Mouse (Mus musculus): ENCODE results near the gene Sh3bgrl. TPM values are rescaled to one million over a fixed set of nuclear protein-coding genes. Genes with fewer than 3 reads are reported as not detected.
"Not testable (repeated sequence)": the region's sequence is repeated elsewhere in the genome, so short reads cannot be mapped to it uniquely, and the experiment has no call there.

Gene Sh3bgrl
- polyA plus RNA-seq (2015; fragmentation: Nextera tagmentation; extraction: Ambion mirVana), result 80.1 and 87.5 TPM in 2 replicates

DNA sequence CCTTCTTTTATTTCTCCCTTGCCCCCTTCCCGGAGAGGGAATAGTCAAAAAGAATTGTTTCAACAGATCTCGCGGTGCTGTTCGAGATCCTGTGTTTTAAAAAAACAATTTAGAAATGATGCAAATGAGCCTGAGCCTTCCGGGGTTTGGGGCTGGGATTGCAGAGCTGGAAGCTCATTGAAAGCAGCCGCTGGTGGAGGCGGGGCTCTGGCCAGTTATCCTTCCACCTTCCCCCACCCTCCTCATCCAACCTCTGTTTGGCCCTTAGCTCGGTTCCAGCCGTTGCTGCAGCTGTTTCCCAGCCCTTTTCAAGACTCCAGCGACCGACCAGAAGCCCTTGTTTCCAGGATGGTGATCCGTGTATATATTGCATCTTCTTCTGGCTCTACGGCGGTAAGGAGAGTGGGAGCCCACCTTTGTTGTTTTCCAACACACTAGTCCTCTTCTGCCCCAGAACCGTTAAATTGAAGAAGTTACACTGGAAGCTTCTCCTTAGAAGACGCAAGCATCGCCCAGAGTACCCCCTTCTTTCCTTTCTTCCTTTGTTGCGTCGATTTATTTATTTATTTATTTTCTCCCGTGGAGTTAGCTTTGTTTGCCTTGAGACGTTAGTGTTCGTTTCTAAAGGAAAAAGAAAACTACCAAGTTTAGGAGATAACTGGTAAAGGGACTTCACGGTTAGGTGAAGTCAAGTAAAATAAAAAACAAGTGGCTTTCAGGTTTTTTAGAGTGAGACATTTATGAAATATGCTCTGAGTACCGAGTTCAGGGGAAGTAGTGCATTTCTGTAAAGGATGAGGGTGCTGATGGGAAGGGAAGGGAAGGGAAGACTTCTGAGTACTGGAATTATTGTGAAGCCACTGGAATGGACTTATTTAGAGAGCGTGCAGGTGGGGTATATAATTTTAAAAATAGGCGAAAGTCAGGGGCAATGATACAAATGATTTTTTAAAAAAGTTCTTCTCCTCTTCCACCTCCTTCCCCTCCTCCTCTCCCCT is at the start of gene Sh3bgrl:
TSS of gene Sh3bgrl (plus strand) at position 121 of the 998 bp plus-strand sequence.
- H3K27me3 ChIP-seq (replicated peaks), result no peaks in the 10 kb centered on the region
- no peaks in the 10 kb centered on the region for H3K36me3 ChIP-seq
- ATAC-seq (ENCODE audit: extremely low read depth, insufficient number of reproducible peaks, low FRiP score, low TSS enrichment), result peak; percentile 58; the same call in 1 of the 2 replicates
- H3K9me3 ChIP-seq, result no peaks in the 10 kb centered on the region
- WGBS, result 12% methylated on average over 26 of the region's 26 CpGs
- H3K4me2 ChIP-seq, result peak within 1 kb of the TSS; percentile 66
- H3K9ac ChIP-seq, result peak within 1 kb of the TSS; percentile 80
- H3K27ac ChIP-seq (replicated peaks), result peak within 1 kb of the TSS; percentile 90
- H3K4me3 ChIP-seq, result peak within 1 kb of the TSS; percentile 64
- no peaks in the 10 kb centered on the region for H3K4me1 ChIP-seq

DNA sequence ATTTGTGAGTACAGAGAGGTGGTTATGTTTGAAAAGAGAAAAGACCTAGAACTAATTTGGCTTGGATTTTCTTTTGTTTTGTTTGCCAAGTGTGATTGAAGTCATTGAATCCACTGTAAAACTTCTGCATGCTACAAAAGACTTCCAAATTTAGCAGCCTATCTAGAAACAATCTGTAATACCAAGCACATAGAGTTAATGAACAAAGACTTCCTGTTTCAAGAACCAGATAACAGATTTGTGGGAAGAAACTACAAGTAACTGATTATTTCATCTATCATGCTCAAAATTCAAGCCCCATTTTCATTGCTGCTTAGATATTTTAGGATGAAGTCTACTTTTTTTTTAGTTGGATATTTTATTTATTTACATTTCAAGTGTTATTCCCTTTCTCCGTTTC is 47.4 kb upstream of the Sh3bgrl start:
- Histone ChIP-seq H3K4me1 (no peaks in the 10 kb centered on the region), H3K27me3 (replicated peaks) (no peaks in the 10 kb centered on the region), H3K36me3 (no peaks in the 10 kb centered on the region), H3K9ac (no peak overlapping the region), H3K4me2 (no peak overlapping the region), H3K27ac (replicated peaks) (no peak overlapping the region), H3K4me3 (no peak overlapping the region), H3K9me3 (no peaks in the 10 kb centered on the region)
- WGBS, result 57% methylated on average over 1 of the region's 1 CpGs
- ATAC-seq (ENCODE audit: extremely low read depth, insufficient number of reproducible peaks, low FRiP score, low TSS enrichment), result no peak

DNA sequence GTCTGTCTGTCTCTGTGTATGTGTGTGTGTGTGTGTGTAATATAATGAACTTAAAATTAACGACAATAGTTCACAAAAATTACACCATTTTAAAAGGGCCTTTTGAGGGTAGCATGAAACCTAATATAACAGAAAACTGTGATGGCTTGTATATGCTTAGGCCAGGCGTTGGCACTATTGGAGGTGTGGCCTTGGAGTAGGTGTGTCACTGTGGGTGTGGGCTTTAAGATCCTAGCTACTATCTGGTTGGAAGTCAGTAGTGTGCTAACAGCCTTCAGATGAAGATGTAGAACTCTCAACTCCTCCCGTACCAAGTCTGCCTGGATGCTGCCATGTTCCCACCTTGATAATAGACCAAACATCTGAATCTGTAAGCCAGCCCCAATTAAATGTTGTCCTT is 23.4 kb upstream of the Sh3bgrl start:
- Histone ChIP-seq H3K27ac (replicated peaks) (no peak overlapping the region), H3K9ac (no peak overlapping the region), H3K4me3 (no peak overlapping the region), H3K4me1 (no peaks in the 10 kb centered on the region), H3K36me3 (no peaks in the 10 kb centered on the region), H3K4me2 (no peak overlapping the region), H3K9me3 (no peaks in the 10 kb centered on the region), H3K27me3 (replicated peaks) (no peaks in the 10 kb centered on the region)
- no peak for ATAC-seq (ENCODE audit: extremely low read depth, insufficient number of reproducible peaks, low FRiP score, low TSS enrichment)
- WGBS, result 69% methylated on average over 3 of the region's 3 CpGs

DNA sequence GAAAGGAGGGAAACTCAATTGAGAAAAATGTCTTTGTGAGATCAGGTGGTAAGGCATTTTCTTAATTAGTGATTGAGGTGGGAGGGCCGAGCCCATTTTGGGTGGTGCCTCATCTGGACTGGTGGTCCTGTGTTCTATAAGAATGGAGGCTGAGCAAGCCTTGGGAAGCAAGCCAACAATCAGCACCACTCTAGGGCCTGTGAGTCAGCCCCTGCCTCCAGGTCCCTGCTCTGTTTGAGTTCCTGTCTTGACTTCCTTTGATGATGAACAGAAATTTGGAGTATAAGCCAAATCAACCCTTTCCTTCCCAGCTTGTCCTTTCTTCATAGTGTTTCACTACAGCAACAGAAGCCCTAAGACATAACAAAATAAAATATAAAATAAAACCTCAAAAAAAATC is 19.4 kb upstream of the Sh3bgrl start:
- no peaks in the 10 kb centered on the region for H3K4me1 ChIP-seq
- no peak overlapping the region for H3K9ac ChIP-seq
- no peak overlapping the region for H3K27ac ChIP-seq (replicated peaks)
- no peak overlapping the region for H3K4me3 ChIP-seq
- ATAC-seq (ENCODE audit: extremely low read depth, insufficient number of reproducible peaks, low FRiP score, low TSS enrichment), result no peak
- no peaks in the 10 kb centered on the region for H3K27me3 ChIP-seq (replicated peaks)
- no peaks in the 10 kb centered on the region for H3K36me3 ChIP-seq
- H3K4me2 ChIP-seq, result no peak overlapping the region
- 54% methylated on average over 1 of the region's 1 CpGs for WGBS
- H3K9me3 ChIP-seq, result no peaks in the 10 kb centered on the region

DNA sequence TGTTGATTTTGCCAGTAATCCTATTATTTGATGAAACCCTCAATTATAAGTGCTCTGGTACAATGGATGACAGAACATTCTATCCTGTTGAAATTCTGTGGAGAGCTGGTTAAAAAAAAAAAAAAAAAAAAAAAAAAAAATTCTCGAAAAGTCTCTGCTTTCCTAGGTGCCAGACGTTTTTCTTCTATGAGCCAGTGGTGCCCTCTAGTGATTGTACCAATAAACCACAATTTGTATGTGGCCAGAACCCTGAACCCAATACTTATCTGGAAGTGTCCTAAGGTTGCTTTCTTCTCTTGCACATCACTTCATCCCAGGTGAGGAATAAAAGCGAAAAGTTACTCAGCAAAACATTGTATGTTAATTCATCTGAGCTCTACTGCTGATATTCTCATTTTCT is 18.8 kb upstream of the Sh3bgrl start:
- Histone ChIP-seq H3K4me2 (no peak overlapping the region), H3K36me3 (no peaks in the 10 kb centered on the region), H3K9ac (no peak overlapping the region), H3K27ac (replicated peaks) (no peak overlapping the region), H3K27me3 (replicated peaks) (no peaks in the 10 kb centered on the region), H3K4me3 (no peak overlapping the region), H3K4me1 (no peaks in the 10 kb centered on the region), H3K9me3 (no peaks in the 10 kb centered on the region)
- ATAC-seq (ENCODE audit: extremely low read depth, insufficient number of reproducible peaks, low FRiP score, low TSS enrichment), result no peak
- WGBS, result 5% methylated on average over 3 of the region's 3 CpGs

DNA sequence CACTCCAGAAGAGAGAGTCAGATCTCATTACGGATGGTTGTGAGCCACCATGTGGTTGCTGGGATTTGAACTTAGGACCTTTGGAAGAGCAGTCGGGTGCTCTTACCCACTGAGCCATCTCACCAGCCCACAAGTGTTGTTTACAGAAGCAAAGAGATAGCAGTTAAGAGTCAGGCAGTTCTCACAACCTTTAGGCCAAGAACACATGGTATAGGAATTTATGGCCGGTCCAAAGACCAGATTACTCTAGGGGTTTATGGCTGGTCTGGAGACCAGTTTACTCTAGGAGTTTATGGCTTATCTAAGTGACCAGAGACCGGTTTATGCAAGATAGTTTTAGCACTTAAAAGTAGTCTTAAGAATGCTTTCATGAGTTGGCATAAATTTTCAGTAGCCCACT is 15.8 kb upstream of the Sh3bgrl start:
- not testable (repeated sequence) for H3K4me1 ChIP-seq; H3K4me3 ChIP-seq; H3K4me2 ChIP-seq; H3K27ac ChIP-seq (replicated peaks); H3K9me3 ChIP-seq; H3K36me3 ChIP-seq; H3K27me3 ChIP-seq (replicated peaks); H3K9ac ChIP-seq; ATAC-seq (ENCODE audit: extremely low read depth, insufficient number of reproducible peaks, low FRiP score, low TSS enrichment)
- WGBS, result 64% methylated on average over 2 of the region's 4 CpGs

DNA sequence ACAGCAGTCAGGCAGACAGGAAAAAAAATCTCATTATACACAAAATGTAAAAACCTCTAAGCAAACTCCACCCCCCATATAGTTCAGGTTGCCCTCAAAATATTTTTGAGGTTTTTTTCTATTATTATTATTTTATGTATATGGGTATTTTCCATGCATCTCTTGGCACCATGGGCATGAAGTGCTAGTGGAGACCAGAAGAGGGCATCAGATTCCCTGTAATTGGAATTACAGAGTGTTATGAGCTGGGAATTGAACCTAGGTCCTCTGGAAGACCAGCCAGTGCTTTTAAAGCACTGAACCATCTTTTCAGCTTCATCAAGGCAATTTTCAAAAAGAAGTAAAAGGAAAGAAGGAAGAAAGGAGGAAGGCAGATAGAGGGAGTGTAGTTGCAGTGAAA is 8.1 kb upstream of the Sh3bgrl start:
- Histone ChIP-seq H3K27me3 (replicated peaks) (no peaks in the 10 kb centered on the region), H3K36me3 (no peaks in the 10 kb centered on the region), H3K9me3 (no peaks in the 10 kb centered on the region), H3K4me3 (no peak overlapping the region), H3K27ac (replicated peaks) (no peak overlapping the region), H3K4me2 (no peak overlapping the region), H3K4me1 (no peaks in the 10 kb centered on the region), H3K9ac (no peak overlapping the region)
- ATAC-seq (ENCODE audit: extremely low read depth, insufficient number of reproducible peaks, low FRiP score, low TSS enrichment), result no peak

DNA sequence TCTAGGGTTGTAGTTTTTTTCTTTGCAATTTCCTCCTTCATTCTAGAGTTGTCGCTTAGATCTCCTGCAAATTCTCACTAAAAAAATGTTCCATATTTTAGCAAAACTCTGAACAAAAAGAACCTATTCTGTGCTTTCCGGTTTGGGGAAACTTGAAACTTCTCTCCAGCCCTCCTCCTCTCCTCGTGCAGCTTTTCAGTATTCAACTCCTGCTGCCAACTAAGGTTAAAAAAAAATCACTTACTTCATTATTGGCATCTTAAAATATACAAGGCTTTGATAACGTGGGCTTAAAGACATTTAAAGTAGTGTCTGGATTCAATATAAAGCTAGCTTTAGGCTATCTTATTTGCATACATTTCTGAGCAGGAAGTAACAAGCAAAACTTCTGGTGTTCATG is 365 bp upstream of the Sh3bgrl start:
- Histone ChIP-seq H3K9me3 (no peaks in the 10 kb centered on the region), H3K27ac (replicated peaks) (peak overlapping the region; percentile 90), H3K4me2 (peak overlapping the region; percentile 66), H3K9ac (peak overlapping the region; percentile 59), H3K36me3 (no peaks in the 10 kb centered on the region), H3K4me1 (no peaks in the 10 kb centered on the region), H3K4me3 (peak overlapping the region; percentile 64), H3K27me3 (replicated peaks) (no peaks in the 10 kb centered on the region)
- WGBS, result 5% methylated on average over 4 of the region's 4 CpGs
- no peak for ATAC-seq (ENCODE audit: extremely low read depth, insufficient number of reproducible peaks, low FRiP score, low TSS enrichment)

DNA sequence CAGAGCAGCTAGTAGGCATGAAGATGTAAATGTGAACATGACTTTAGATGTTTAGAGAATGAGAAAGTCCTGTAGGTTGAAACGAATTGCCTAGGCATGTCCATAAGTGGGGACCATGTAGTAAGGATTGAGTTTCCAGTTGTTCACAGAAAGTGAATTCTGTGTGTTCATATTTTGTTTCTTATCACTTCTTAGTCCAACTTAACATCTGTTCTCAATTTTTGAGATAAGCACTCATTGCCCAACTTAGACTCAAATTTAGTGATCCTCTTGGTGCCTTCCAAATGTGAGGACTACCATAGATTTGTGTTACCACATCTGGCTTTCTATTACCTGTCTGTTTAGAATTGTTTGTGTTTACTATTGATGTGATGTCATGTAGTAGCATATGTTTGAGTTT is 3.3 kb downstream of the Sh3bgrl start:
- Histone ChIP-seq H3K4me1 (no peaks in the 10 kb centered on the region), H3K9ac (no peak overlapping the region), H3K27me3 (replicated peaks) (no peaks in the 10 kb centered on the region), H3K9me3 (no peaks in the 10 kb centered on the region), H3K4me2 (no peak overlapping the region), H3K36me3 (no peaks in the 10 kb centered on the region), H3K4me3 (no peak overlapping the region), H3K27ac (replicated peaks) (no peak overlapping the region)
- WGBS, result 86% methylated on average over 1 of the region's 1 CpGs
- no peak for ATAC-seq (ENCODE audit: extremely low read depth, insufficient number of reproducible peaks, low FRiP score, low TSS enrichment)

DNA sequence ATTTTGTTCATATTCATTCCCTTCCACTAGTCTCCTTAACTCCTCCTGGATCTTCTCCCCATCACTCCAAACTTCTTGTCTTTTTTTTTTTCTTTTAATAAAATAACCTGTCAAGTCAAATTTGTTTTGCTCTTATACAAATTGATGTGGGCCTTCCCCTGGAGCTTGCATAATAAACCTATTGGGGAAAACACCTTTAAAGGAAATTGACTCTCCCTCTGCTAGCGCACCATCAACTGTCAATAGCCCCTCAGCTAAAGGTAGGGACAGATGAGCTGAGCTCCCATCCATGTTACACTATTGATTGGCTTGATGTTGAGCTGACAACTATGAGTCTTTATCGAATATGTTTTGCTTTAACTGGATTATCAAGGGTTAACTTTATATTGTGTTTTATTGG is 5.3 kb downstream of the Sh3bgrl start:
- H3K9ac ChIP-seq, result no peak overlapping the region
- H3K4me1 ChIP-seq, result no peaks in the 10 kb centered on the region
- H3K4me3 ChIP-seq, result no peak overlapping the region
- H3K27me3 ChIP-seq (replicated peaks), result no peaks in the 10 kb centered on the region
- no peaks in the 10 kb centered on the region for H3K9me3 ChIP-seq
- no peak overlapping the region for H3K27ac ChIP-seq (replicated peaks)
- H3K4me2 ChIP-seq, result no peak overlapping the region
- no peak for ATAC-seq (ENCODE audit: extremely low read depth, insufficient number of reproducible peaks, low FRiP score, low TSS enrichment)
- H3K36me3 ChIP-seq, result no peaks in the 10 kb centered on the region
- 81% methylated on average over 2 of the region's 2 CpGs for WGBS

DNA sequence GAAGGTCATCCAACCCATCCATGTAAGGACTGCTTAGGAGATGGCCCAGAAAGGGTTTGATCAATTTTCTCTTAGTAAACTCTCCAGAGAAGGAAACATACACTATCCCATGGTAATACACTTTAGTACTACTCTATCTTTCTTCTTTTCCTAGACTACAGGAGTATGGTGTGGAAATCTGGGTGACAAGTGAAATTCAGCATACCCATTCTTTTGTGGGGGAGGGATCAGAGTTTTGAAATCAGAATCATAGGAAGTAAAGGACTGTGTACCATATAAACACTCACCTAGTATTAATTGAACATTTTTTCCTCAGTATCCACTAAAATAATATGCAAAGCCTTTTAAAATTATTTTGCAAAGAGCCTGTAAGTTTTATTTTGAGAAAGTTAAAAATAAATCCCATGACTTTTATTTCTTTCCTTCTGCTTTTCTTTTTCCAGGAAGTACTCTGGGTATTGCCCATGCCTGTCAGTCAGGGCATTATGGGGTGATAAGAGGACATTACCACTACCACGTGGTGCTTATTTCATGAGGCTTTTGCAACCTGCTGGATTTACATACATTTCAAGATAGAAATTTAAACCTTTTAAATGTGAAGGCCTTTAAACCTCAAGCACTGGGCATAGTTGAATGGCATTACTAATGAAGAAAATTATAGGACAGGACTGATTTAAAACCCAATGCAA is 13.1 kb downstream of the Sh3bgrl start:
- 24% methylated on average over 1 of the region's 1 CpGs for WGBS
- no peaks in the 10 kb centered on the region for H3K27me3 ChIP-seq (replicated peaks)

More for the DNA sequence above, 13.1 kb downstream of the Sh3bgrl start:
- ATAC-seq (ENCODE audit: extremely low read depth, insufficient number of reproducible peaks, low FRiP score, low TSS enrichment), result no peak
- H3K4me1 ChIP-seq, result peaks cover 8% of the 10 kb centered on the region
- H3K27ac ChIP-seq (replicated peaks), result no peak overlapping the region
- H3K4me2 ChIP-seq, result no peak overlapping the region
- H3K9ac ChIP-seq, result no peak overlapping the region
- no peaks in the 10 kb centered on the region for H3K9me3 ChIP-seq
- H3K4me3 ChIP-seq, result no peak overlapping the region
- no peaks in the 10 kb centered on the region for H3K36me3 ChIP-seq
